22 mouse cellular contexts compared by ENCODE assay signal in genomic region chr17:84243759-84244158, GRCm38 (mm10). TPM values are rescaled to one million over a fixed set of nuclear protein-coding genes. Genes with fewer than 3 reads are reported as not detected.
A peak's percentile ranks its signal among the peaks of the same experiment; 100 is the strongest.
DNase-seq lines count a peak whose midpoint lies in the region; ATAC-seq and TF ChIP-seq lines count a peak whose summit lies in the region.
"Had no signal": no experiment of that assay in that cellular context is flagged by ENCODE, and none has a peak within 500 bp of the region (broad histone marks: within the 10 kb centered on the region; RNA-seq: fewer than 3 reads in every experiment).

No protein-coding gene starts in this region.

- no peak overlapping the region for H3K4me3 ChIP-seq in intestine, embryonic 14.5 days (ENCODE audit: low read depth, low read length)
- H3K4me3 ChIP-seq in intestine, postnatal 0 days (ENCODE audit: low read depth, low read length) = no peak overlapping the region
- H3K4me3 ChIP-seq in intestine, embryonic 15.5 days (replicated peaks) = no peak overlapping the region
- no peak overlapping the region for H3K4me3 ChIP-seq in limb, embryonic 15.5 days
- no peak overlapping the region for H3K4me3 ChIP-seq in cerebellum, adult 2 months (replicated peaks; ENCODE audit: insufficient read depth, low read depth, low read length)
- no peak overlapping the region for H3K4me3 ChIP-seq in heart, embryonic 11.5 days (ENCODE audit: low read depth, low read length)
- H3K4me3 ChIP-seq: forebrain, embryonic 10.5 days; gastrocnemius, adult 2 months; heart, embryonic 12.5 days; hindbrain, embryonic 13.5 days; layer of hippocampus, adult 2 months; midbrain, embryonic 12.5 days; neural tube, embryonic 12.5 days had no signal

- H3K27ac ChIP-seq in intestine, embryonic 14.5 days (ENCODE audit: low read depth) = no peak overlapping the region
- no peak overlapping the region for H3K27ac ChIP-seq in intestine, postnatal 0 days (ENCODE audit: low read depth, low read length)
- no peak overlapping the region for H3K27ac ChIP-seq in intestine, embryonic 15.5 days
- peak overlapping the region; percentile 72; the same call in 1 of the 2 replicates for H3K27ac ChIP-seq in limb, embryonic 15.5 days
- no peak overlapping the region for H3K27ac ChIP-seq in cerebellum, adult 2 months (ENCODE audit: insufficient read depth, low read length)
- no peak overlapping the region for H3K27ac ChIP-seq in heart, embryonic 11.5 days (ENCODE audit: low read depth, low read length)
- H3K27ac ChIP-seq: forebrain, embryonic 10.5 days; gastrocnemius, adult 2 months; hindbrain, embryonic 13.5 days; layer of hippocampus, adult 2 months; liver, embryonic 14.5 days; midbrain, embryonic 12.5 days; neural tube, embryonic 12.5 days had no signal

- TF ChIP-seq POLR2A in cerebellum, adult 2 months (IDR thresholded peaks at IDR 0.05; ENCODE audit: borderline replicate concordance, insufficient read depth, low read length) = no peak

- no peak overlapping the region for H3K4me2 ChIP-seq in intestine, embryonic 14.5 days (ENCODE audit: low read length)
- H3K4me2 ChIP-seq in intestine, postnatal 0 days (replicated peaks; ENCODE audit: low read depth) = no peak overlapping the region
- no peak overlapping the region for H3K4me2 ChIP-seq in intestine, embryonic 15.5 days (replicated peaks)
- H3K4me2 ChIP-seq in limb, embryonic 15.5 days = no peak overlapping the region
- no peak overlapping the region for H3K4me2 ChIP-seq in heart, embryonic 11.5 days
- H3K4me2 ChIP-seq: heart, embryonic 12.5 days; hindbrain, embryonic 13.5 days; midbrain, embryonic 12.5 days; neural tube, embryonic 12.5 days had no signal

- H3K4me1 ChIP-seq in intestine, embryonic 14.5 days (replicated peaks; ENCODE audit: control insufficient read depth, insufficient read depth, low read length) = peaks cover 10% of the 10 kb centered on the region
- no peaks in the 10 kb centered on the region for H3K4me1 ChIP-seq in intestine, postnatal 0 days (replicated peaks; ENCODE audit: control insufficient read depth, insufficient read depth, low read length)
- H3K4me1 ChIP-seq in intestine, embryonic 15.5 days (replicated peaks) = peaks cover 9% of the 10 kb centered on the region; the same call in 1 of the 2 replicates
- H3K4me1 ChIP-seq in limb, embryonic 15.5 days = peaks cover 20% of the 10 kb centered on the region
- H3K4me1 ChIP-seq in cerebellum, adult 2 months (ENCODE audit: control insufficient read depth, insufficient read depth, low read length) = no peaks in the 10 kb centered on the region
- no peaks in the 10 kb centered on the region for H3K4me1 ChIP-seq in heart, embryonic 11.5 days (ENCODE audit: control insufficient read depth, insufficient read depth, low read length)
- H3K4me1 ChIP-seq: forebrain, embryonic 10.5 days; hindbrain, embryonic 13.5 days; midbrain, embryonic 12.5 days; neural tube, embryonic 12.5 days had no signal

- H3K27me3 ChIP-seq in intestine, embryonic 14.5 days (replicated peaks; ENCODE audit: control insufficient read depth, insufficient read depth, low read length) = no peaks in the 10 kb centered on the region
- no peaks in the 10 kb centered on the region for H3K27me3 ChIP-seq in intestine, postnatal 0 days (replicated peaks; ENCODE audit: control insufficient read depth, insufficient read depth, low read length)
- H3K27me3 ChIP-seq in intestine, embryonic 15.5 days (replicated peaks) = no peaks in the 10 kb centered on the region
- no peaks in the 10 kb centered on the region for H3K27me3 ChIP-seq in limb, embryonic 15.5 days
- no peaks in the 10 kb centered on the region for H3K27me3 ChIP-seq in cerebellum, adult 2 months (ENCODE audit: control insufficient read depth, insufficient read depth, low read length)
- no peaks in the 10 kb centered on the region for H3K27me3 ChIP-seq in heart, embryonic 11.5 days (ENCODE audit: control insufficient read depth, insufficient read depth, low read length)
- H3K27me3 ChIP-seq: CH12.LX; heart, embryonic 12.5 days; hindbrain, embryonic 13.5 days; midbrain, embryonic 12.5 days; neural tube, embryonic 12.5 days had no signal

- DNase-seq in intestine, embryonic 14.5 days (ENCODE audit: low spot score) = no peak
- DNase-seq in R1 (ENCODE audit: low read depth, low spot score) = peak; percentile 25
- no peak for DNase-seq in cerebellum, adult 2 months
- DNase-seq: cerebellum, adult 9-11 months; gastrocnemius, adult 2 months; heart, postnatal 14 days; kidney, adult 9 months; layer of hippocampus, postnatal 36 days; thymus, adult 18-20 months had no signal

- ATAC-seq in intestine, embryonic 14.5 days (replicated peaks; ENCODE audit: low FRiP score, low TSS enrichment, low read depth) = peak; percentile 76; the same call in 1 of the 2 replicates
- ATAC-seq in intestine, postnatal 0 days = no peak
- 0 out of 2 replicates have a peak, but pooled peaks have one; percentile 67 for ATAC-seq in intestine, embryonic 15.5 days
- ATAC-seq in limb, embryonic 15.5 days (ENCODE audit: insufficient number of reproducible peaks, low FRiP score, low TSS enrichment, low read depth) = no peak; the same call in 1 of the 2 replicates
- no peak for ATAC-seq in heart, embryonic 11.5 days (replicated peaks; ENCODE audit: insufficient number of reproducible peaks, low FRiP score, low TSS enrichment)
- ATAC-seq: lung, postnatal 0 days had no signal

- no peak overlapping the region for H3K9ac ChIP-seq in intestine, embryonic 14.5 days (ENCODE audit: low read length)
- no peak overlapping the region for H3K9ac ChIP-seq in intestine, postnatal 0 days (ENCODE audit: low read depth, low read length)
- no peak overlapping the region for H3K9ac ChIP-seq in intestine, embryonic 15.5 days
- H3K9ac ChIP-seq in limb, embryonic 15.5 days = no peak overlapping the region
- no peak overlapping the region for H3K9ac ChIP-seq in heart, embryonic 11.5 days (ENCODE audit: low read depth, low read length)
- H3K9ac ChIP-seq: heart, embryonic 12.5 days; hindbrain, embryonic 13.5 days; liver, embryonic 14.5 days; midbrain, embryonic 12.5 days; neural tube, embryonic 12.5 days had no signal

- no peaks in the 10 kb centered on the region for H3K9me3 ChIP-seq in intestine, embryonic 14.5 days (ENCODE audit: control insufficient read depth, low read length)
- H3K9me3 ChIP-seq in intestine, postnatal 0 days (ENCODE audit: control insufficient read depth) = no peaks in the 10 kb centered on the region
- no peaks in the 10 kb centered on the region for H3K9me3 ChIP-seq in intestine, embryonic 15.5 days
- no peaks in the 10 kb centered on the region for H3K9me3 ChIP-seq in limb, embryonic 15.5 days
- H3K9me3 ChIP-seq in heart, embryonic 11.5 days (replicated peaks; ENCODE audit: control insufficient read depth, low read length) = no peaks in the 10 kb centered on the region
- H3K9me3 ChIP-seq: forebrain, embryonic 10.5 days; hindbrain, embryonic 13.5 days; midbrain, embryonic 12.5 days; neural tube, embryonic 12.5 days had no signal

- 58% methylated on average over 6 of the region's 6 CpGs for WGBS in intestine, embryonic 14.5 days
- 67% methylated on average over 6 of the region's 6 CpGs for WGBS in intestine, postnatal 0 days
- 58% methylated on average over 6 of the region's 6 CpGs for WGBS in intestine, embryonic 15.5 days
- WGBS in limb, embryonic 15.5 days = 58% methylated on average over 6 of the region's 6 CpGs
- 84% methylated on average over 6 of the region's 6 CpGs for WGBS in cerebellum, adult 2 months
- WGBS in heart, embryonic 11.5 days (ENCODE audit: insufficient replicate concordance) = 74% methylated on average over 6 of the region's 6 CpGs

- no peak for TF ChIP-seq CTCF in intestine, postnatal 0 days (IDR thresholded peaks at IDR 0.05; ENCODE audit: low read depth)
- no peak for TF ChIP-seq CTCF in cerebellum, adult 2 months (IDR thresholded peaks at IDR 0.05; ENCODE audit: borderline replicate concordance, insufficient read depth, low read depth, low read length)

- H3K36me3 ChIP-seq in intestine, embryonic 14.5 days (ENCODE audit: control insufficient read depth, insufficient read depth, low read length) = no peaks in the 10 kb centered on the region
- H3K36me3 ChIP-seq in intestine, postnatal 0 days (ENCODE audit: control insufficient read depth, insufficient read depth) = no peaks in the 10 kb centered on the region; the same call in 1 of the 2 replicates
- H3K36me3 ChIP-seq in intestine, embryonic 15.5 days = no peaks in the 10 kb centered on the region
- no peaks in the 10 kb centered on the region for H3K36me3 ChIP-seq in limb, embryonic 15.5 days
- H3K36me3 ChIP-seq in heart, embryonic 11.5 days (ENCODE audit: control insufficient read depth, insufficient read depth, low read length) = no peaks in the 10 kb centered on the region
- H3K36me3 ChIP-seq: neural tube, embryonic 12.5 days had no signal

RNA-seq across cellular contexts. Expression of gene Zfp36l2, which starts 56.0 kb away (rescaled TPM):
- polyA plus RNA-seq in intestine, embryonic 14.5 days (2014; fragmentation: Nextera tagmentation; extraction: Ambion mirVana) = 35.1 and 36.5 TPM in 2 replicates
- polyA plus RNA-seq in intestine, postnatal 0 days (2015; fragmentation: Nextera tagmentation; extraction: Ambion mirVana) = 29.6 and 32.0 TPM in 2 replicates
- 23.2 and 29.7 TPM in 2 replicates for polyA plus RNA-seq in intestine, embryonic 15.5 days (2015; fragmentation: Nextera tagmentation; extraction: Ambion mirVana)
- polyA plus RNA-seq in limb, embryonic 15.5 days (2015; fragmentation: Nextera tagmentation; extraction: Ambion mirVana) = 19.5 and 22.5 TPM in 2 replicates
- polyA plus RNA-seq in cerebellum, adult 2 months (2012; rRNA removed) = 14.2 and 15.9 TPM in 2 replicates
- polyA plus RNA-seq in heart, embryonic 11.5 days (2014; fragmentation: Nextera tagmentation; extraction: Ambion mirVana) = 8.0 and 9.6 TPM in 2 replicates

Comparison
In these comparisons a context has a peak if more than half of its experiments do, and no peak if none do; other contexts are left out.
1. ATAC-seq: peak in intestine, embryonic 14.5 days (single experiment) and intestine, embryonic 15.5 days (single experiment); none in intestine, postnatal 0 days (single experiment), limb, embryonic 15.5 days (single experiment) and heart, embryonic 11.5 days (single experiment).